Mouse (Mus musculus): ENCODE measurements around the gene Ccdc87.

- TF ChIP-seq CTCF (IDR thresholded peaks at IDR 0.05; ENCODE audit: low read depth), result no peak
- TF ChIP-seq EP300 (optimal IDR thresholded peaks at IDR 0.05), result no peak
These were observed 3.4 kb downstream of the Ccdc87 start for GRCm38 (mm10) chr19:4842611-4843010.

Data from stomach, postnatal 0 days (tissue).